Mouse (Mus musculus) ES-CJ7 (cell line): ENCODE data around the gene Slco2b1.

Experiments
- DNase-seq: peaks from one replicate; pipeline ENCODE4 v3.0.0; 2011; ENCODE audit warnings: low read depth, low spot score

The Slco2b1 gene

GRCm38 (mm10) chr7:99693976-99694375, 17.2 kb downstream of the Slco2b1 start:
- no peak for DNase-seq

DNA sequence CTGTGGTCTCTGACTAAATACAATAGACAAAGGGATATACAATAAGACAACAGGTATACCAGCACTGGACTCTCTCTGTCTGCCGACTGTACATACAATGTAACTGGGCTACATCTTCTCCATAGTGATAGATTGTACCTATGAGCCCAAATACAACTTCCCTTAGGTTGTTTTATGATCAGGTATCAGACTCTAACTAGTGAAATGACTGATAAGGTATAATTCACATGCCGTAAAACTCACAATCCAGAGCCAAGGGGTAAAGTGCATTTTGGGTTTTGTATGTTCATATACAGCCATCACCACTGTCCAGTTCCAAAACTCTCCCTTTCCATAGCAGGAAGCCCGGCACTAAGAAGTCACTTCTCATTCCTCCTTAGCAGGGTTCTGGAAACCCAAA, 17.8 kb downstream of the Slco2b1 start:
- no peak for DNase-seq

- no peak for DNase-seq
Measured at GRCm38 (mm10) chr7:99692396-99692795, 18.7 kb downstream of the Slco2b1 start.

- no peak for DNase-seq
Measured at GRCm38 (mm10) chr7:99690819-99691218, 20.3 kb downstream of the Slco2b1 start.

DNA sequence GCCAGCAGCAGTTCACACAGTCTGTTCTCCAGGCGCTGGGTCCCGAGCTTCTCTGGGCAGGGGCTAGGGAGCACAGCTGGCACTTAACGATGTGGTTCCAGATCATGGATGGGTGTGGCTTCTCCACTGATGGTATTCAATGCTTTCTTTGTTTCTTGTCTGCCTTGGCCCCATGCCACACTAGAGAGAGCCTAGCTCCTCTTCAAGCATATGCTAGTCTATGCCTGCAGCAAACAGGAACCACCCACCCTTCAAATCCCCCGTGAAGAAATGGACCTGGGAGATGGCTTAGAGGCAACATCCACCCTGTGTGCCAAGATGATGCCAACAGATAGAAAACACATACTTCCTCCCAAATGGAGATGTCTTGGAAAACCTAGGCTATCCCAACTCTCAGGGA, 27.1 kb downstream of the Slco2b1 start:
- no peak for DNase-seq

DNA sequence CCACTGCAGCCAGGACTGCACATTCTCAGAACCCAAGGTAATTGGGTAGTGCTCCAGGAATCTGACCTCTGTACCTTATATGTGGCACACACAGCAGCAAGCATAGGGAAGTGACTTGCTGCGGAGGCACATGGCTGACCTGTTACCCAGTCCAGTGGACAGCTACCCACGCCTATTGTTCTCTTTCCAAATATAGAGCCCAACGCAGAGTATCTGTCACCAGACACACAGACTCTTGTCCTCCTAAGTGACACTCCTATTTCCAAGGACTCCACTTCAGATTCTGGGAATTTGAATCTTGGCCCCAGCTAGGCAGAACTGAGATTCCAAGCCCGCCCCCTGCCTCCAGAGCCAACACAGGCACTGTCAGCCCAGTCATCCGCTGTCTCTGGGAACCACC, 30.4 kb downstream of the Slco2b1 start:
- no peak for DNase-seq

DNA sequence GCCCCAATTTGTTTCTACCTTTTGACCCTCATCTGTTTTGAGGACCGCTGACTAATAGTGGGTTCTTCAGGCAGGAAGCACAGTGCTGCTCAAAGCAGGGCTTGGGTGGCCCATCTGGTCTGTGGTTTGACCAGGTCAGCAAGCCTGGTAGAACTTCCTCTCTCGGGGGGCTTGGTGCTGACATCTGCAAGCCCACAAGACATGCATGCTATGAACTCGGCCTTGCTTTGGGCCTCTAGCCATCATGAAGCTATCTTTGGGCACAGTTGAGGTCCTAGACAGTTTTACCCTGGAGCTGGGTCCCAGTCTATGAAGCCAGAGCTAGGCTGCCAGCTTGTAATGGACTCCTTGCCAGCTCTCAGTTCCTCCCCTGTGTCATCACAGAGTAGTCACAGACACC, 36.2 kb downstream of the Slco2b1 start:
- DNase-seq = no peak

DNA sequence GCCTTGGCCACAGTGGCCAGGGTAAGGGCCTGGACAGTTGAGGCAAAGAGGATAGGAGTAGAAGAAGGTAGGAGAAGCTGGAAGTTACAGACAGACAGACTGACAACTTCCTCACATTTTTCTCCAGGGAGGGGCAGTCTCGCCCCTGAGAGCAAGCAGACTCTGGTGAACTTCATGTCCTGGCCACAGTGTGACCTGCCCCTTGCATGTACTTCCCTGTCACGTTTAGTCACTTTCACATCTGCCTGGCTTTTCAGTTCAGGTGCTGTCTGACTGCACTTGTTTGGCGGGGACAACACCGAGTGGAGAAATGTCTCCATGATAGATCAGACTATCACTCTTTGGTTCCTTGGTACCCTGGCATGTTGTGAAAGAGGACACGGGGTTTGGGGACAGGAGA, 36.9 kb downstream of the Slco2b1 start:
- DNase-seq = no peak

DNA sequence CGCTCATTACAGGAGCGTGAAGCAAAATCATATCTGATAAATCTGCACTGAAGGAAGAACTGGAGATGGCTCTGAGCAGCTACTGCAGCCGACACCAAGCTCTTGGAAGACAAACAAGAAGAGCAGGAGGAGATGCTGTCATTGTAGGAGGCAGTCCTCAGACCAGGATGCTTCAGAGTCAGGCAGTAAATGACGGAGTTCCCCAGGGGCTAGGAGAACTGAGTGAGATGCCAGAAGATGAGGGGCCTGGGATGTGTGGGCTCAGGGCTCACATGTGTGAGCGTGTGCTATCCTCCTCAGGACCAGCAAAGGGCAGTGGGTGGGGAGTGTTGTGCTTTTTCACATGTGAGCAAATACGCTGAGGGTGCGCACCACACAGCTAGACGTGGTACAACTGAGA, 38.0 kb downstream of the Slco2b1 start:
- no peak for DNase-seq

DNA sequence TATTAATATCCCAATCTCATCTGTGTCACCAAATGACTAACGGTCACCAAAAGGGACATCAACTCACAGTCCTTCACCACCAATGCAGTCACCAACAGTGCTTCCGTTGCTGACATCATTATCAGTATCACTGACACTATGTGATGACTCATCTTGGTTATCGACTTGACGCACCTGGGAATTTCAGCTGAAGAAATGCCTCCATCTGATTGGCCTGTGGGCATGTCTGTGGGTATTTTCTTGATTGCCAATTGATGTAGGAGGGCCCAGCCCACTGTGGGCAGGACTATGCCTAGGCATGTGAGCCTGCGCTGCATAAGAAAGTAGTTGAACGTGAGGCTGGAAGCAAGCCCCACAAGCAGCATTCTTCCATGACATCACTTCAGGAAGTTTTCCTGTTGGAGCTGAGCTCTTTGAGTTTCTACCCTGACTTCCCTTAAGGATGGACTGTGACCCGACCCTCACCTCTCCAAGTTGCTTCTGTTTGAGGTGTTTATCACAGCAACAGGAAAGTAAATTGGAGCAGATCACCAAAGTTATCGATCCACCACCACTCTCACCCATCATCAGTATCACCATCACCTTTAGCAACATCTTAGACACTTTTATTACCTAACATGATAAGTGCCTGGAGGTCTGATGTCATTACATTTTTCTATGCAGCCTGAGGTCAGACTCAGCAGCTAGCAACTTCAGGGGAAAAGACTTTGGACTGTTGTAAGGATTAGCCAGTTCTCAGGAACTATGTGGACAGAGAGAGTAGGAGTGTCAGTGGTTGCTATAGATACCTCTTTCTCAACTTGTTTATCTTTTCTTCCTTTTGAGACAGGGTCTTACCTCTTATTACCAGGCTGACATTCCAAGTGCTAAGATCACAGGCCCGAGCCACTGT, 39.4 kb downstream of the Slco2b1 start:
- no peak for DNase-seq

- DNase-seq = peak; percentile 6
Measured at GRCm38 (mm10) chr7:99670915-99671314, 40.2 kb downstream of the Slco2b1 start.

DNA sequence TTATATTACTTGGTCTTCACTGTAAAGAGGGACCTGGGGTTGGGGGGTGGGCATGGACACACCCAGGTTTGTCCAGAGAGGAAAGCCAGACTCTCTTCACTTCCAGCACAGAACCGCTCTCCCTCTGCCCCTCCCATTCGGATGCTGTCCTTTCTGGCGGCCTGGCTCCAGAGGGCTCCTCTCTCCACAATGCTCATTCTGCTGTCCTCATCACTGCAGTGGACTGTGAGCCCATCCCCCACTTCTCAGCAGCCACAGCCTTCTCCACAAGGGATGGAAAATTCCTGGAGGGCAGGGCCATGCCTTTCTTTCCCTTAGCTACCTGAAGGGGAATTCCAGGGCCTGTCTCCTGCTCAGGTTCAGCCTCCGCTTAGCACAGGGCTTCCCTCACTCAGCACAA, 42.3 kb downstream of the Slco2b1 start:
- DNase-seq = no peak

GRCm38 (mm10) chr7:99667096-99667495, 44.0 kb downstream of the Slco2b1 start:
- DNase-seq = no peak

GRCm38 (mm10) chr7:99665731-99666452, 45.2 kb downstream of the Slco2b1 start:
- no peak for DNase-seq

DNA sequence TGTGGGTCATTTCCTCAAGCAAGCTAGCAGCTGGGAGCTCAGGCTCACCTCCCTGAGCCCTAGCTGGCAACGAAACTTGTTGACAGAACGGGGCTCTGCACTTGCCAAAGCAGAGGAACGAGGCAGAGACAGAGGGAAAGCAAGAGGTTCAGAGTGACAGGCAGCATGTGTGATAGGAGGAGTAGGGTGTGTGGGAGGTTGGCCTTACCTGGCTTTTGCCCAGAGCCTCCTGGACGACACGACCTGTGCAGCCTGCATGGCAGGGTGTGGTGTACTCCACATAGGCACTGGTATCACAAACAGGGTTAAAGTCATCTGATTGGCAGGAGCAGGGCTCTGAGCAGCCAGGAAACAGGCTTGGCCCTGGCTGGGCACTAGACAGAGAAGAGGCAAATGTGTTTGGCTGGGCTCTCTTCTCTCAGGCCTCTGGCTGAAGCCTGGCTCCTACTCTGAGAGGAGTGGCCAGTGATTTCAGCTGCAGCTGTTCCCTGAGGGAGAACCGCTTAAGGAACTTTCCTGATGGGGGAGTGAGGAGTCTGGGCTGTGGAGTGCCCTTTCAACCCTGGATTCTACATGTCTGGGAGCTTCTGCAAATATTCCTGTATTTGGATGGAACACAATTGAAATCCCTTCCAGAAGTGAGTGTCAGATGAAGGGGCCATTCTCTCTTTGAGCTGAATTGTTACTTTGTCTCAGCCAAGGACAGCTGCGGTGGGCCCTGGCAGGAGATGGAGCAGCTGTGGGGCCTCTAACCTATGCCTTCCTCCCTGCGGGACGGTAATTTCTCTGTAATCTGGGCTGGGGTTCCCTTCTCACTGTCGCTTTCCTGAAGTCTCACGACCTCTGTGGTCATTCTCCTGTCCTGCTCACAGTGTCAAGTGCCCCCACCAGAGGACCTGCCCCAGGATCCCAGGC, 46.3 kb downstream of the Slco2b1 start:
- no peak for DNase-seq

- no peak for DNase-seq
Measured at GRCm38 (mm10) chr7:99663507-99664220, 47.5 kb downstream of the Slco2b1 start.

DNA sequence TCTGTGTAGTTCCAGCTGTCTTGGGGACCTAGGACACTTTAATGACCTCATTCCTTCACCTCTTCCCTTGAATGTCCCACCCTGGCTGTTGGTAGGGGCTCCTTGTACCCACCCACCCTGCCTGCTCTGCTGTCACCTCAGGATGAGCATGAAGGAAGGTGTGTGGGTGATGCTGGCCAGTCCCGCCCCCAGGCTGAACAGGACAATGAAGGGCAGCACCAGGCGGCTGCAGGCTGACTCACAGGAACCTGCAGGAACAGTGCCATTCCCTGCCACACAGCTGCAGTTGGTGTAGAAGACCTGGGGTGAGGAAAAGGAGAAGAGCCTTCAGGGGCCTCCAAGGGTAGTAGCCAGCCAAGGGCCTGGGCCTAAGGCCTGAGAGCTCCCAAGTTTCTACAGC, 48.8 kb downstream of the Slco2b1 start:
- no peak for DNase-seq

DNA sequence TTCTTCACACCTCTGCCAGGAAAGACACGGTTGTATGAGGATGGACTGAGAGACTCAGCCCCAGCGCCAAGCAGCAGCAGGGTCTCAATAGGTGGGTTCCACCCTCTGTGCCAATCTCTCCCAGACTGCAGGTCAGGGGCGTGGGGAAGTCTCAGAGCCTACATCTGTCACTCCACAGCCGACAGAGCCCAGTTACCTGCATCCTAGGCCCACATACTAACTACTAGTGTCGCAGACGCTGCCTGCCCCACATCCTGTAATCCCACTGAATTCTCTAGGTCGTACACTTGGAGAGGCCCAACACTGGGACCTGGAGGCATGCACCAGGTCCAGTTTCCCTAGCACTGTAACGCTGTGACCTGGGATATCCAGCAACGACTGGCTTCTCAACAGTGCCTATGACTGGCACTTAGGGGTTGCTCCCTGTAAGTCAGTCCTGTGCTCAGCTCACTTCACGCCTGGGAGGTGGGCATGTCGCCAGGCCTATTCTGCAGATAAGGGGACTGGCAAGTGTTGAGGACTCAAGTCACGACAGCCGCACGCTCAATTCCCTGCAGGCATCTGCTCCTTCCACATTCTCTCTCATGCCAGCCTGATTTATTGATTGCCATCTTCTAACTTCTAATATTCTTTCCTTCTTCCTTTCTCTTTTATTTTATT, 49.4 kb downstream of the Slco2b1 start:
- DNase-seq = no peak

GRCm38 (mm10) chr7:99661071-99661470, 50.1 kb downstream of the Slco2b1 start:
- no peak for DNase-seq

DNA sequence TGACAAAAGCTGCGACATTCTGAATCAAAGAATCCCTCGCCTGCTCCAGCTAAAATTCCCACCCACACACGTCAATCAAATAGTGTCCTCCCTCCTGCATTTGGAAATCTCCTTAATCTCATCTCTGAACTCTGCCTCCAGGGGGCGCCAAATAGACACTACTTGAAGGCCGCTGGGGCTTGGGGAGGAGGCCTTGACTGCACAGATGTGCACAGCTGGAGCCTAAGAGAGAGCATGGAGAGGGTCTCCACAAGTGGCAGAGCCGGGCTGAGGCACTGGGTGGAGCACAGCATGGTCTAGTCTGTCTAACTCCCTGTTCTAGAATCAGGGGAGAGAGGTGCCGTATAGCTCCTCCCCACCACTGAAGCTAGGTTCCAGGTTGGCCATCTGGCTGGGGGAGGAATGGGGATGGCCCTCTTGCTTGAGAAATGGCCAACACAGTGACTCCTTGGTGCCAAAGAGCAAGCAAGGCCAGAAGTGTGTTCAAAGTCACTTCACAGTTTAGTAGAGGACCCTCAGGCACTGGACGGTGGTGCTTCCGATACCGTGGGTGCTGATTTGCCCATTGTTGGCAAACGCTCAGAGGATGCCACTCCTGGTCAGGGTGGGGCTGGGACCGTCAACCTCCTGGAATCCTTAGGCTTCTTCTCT, 51.6 kb downstream of the Slco2b1 start:
- DNase-seq = peak; percentile 83
